Mouse (Mus musculus) thymus, postnatal 14 days (tissue): ENCODE results near the gene Farsb.
"Not testable (repeated sequence)": the region's sequence is repeated elsewhere in the genome, so short reads cannot be mapped to it uniquely, and the experiment has no call there.

Experiments
- DNase-seq: peaks from one replicate; pipeline ENCODE4 v3.0.0; 2021

Gene Farsb

GRCm38 (mm10) chr1:78488752-78489492, at the start of gene Farsb:
TSS of gene Farsb (minus strand) at chr1:78488897.
- peak; percentile 90 for DNase-seq

- DNase-seq: peak; percentile 29
Measured at GRCm38 (mm10) chr1:78538396-78538795, 49.7 kb upstream of the Farsb start.

DNA sequence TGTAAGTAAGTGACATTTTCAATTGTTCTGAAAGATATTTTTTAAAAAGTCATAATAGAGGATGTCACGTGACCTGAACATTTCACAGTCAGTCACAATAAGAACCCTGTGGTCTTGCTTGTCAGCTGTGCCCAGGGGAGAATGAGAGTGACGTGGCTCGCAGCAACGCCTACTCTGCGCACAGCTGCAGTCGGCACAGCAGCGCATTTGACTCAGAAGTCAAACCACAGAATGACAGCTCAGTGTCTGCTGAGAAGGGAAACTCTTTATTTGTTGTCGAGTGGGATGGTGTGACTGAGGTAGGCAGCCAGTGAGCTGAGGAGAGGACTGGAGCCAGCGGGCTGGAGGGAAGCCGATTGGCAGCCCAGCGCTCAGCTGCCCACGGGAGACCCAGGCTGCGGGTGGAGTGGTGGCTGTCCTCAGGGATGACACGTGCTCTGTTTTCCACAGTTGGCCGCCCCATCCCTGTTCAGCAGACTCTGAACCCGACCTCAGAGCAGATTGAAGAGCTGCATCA, 48.9 kb upstream of the Farsb start:
- peak; percentile 85 for DNase-seq

- peak; percentile 89 for DNase-seq
Measured at GRCm38 (mm10) chr1:78536310-78537164, 47.8 kb upstream of the Farsb start.

DNA sequence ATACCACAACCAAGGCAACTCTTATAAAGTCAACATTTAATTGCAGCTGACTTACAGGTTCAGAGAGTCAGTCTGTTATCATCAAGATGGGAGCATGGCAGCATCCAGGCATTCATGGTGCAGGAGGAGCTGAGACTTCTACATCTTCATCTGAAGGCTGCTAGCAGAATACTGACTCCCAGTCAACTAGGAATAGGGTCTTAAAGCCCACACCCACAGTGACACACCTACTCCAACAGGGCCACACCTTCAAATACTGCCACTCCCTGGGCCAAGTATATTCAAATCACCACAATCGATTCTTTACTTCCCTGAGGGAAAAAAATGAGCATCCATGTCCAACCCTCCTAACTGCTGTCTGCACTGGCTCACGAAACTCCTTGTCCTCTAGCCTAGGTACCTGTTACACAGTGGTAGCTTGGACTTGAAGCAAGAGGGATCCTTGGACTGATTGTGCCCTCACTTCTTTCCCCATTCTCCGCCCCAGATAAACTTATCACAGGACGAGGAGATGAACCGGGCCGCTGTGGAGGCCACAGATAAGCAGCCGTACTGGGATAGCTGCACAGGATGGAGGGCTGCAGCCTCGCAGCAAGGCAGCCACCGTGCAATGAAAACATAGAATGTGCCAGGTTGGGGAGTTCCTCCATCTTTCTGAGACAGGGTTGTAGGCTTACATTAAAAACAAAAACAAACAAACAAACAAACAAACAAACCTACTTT, 45.9 kb upstream of the Farsb start:
- no peak for DNase-seq

DNA sequence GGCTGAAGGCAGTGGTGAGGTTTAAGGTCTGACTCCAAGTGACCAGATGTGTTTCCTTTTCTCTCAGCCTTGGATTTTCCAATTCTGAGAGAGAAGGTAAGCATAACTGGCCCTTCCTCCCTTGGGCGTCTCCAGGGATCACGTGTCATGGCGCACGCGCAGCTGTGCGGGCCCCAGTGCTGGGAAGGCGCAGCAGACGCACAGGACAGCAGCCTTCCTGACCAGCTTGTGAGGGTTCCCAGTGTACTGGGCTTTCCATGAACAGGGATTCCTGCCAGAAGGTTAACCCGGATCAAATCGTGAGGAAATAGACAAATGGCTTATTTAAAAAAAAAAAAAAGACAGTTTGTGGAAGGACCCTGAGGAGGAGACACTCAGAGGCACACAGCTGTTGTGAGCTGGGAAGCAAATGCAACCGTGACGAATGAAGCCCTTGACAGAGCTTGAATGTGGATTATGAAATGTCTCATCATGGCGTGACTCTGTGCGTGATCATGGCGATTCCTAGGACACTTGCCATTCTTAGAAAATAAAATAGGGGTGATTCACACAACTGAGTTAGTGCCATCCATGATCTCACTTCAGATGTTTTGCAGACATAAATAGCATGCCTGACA, 43.6 kb upstream of the Farsb start:
- no peak for DNase-seq

DNA sequence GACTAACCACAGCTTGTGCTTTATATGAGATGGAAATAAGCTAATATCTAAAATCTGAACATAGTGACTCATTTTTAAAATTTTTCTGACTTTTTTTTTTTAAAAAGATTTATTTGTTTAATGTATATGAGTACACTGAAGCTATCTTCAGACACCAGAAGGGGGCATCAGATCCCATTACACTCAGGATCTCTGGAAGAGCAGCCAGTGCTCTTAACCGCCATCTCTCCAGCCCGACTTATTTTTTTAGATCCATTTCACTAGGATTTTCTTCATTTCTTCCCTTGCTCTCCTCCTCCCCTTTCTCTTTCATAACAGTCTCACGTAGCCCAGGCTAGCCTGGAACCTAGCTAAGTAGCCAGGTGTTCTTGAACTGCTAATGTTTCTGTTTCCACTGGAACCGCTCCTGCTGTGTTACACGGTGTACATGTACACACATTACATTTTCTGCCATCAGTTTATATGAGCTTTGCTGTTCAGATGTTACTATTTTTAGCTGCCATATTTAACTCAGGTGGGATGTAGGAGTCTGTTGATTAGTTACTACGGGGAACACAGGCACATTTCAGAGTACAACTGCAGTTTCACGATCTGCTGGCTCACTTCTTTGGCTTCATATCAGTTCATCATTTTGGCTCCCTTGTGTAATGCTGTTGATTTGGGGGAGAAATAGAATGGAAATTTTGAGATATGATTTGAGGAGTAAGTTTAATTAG, 42.0 kb upstream of the Farsb start:
- DNase-seq: no peak

GRCm38 (mm10) chr1:78529011-78529410, 40.3 kb upstream of the Farsb start:
- no peak for DNase-seq

DNA sequence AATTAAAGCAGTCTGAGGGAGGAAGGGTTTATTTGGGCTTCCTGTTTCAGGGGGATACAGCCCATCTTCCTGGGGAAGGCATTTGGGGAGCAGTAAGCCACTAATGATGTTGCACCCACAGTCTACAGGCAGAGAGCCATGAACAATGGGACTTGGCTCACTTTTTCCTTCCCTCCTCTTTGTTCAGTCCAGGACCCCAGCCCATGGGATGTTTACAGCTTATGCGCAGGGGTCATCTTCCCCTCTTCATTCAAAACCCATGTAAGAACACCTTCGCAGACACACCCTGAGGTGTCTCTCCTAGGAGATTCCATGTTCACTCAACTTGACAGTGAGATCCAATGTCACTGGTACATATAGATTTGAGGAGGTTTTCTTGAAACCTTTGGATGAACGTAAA, 39.7 kb upstream of the Farsb start:
- no peak for DNase-seq

DNA sequence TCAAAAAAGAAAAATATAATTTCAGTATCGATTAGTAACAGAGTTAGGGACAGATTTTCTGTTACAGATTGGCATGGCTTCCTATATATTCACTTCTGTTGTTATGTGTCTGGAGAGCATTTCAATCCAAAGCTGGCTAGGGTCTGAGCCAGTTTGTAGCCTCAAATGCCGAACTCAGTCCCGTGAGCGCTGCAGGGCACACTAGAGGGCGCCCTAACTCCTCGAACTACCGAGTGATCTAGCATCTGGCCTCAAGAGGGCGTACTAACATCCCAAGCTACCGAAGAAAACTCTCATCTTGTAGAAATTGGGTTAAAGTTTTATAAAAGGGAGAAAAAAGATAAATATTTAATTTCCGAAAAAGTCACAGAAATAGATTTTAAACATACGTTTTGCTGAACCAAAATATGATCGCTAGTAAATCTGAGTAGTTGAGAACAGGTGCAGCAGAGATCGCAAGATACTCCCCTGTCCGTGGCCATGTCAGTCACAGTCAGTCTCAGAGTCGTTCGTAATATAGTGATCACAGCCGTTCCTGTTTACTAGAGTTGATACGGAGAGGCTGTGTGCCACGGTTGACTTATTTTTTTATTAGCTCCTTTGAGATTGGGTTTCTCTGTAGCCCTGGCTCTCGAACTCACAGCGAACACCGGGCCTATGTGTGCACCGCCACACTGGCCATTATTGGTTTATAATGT, 36.6 kb upstream of the Farsb start:
- peak; percentile 70 for DNase-seq

DNA sequence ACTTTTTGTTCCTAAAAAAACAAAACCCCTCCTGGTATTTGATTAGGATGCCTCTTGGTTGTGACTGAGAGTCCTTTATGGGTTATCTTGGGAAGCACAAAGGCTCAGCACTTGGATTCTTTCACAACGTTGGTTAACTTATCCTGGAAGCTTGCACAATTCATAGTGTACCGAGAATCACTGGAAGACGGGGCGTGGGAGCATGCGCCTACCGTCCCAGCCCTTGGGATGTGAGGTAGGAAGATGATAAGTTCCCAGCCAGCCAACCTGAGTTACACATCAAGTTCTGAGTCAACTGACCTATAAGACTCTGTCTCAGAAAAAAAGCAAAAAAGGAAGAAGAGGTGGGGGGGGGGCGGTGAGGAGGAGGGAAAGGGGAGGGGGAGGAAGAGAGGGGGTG, 30.2 kb upstream of the Farsb start:
- no peak for DNase-seq

DNA sequence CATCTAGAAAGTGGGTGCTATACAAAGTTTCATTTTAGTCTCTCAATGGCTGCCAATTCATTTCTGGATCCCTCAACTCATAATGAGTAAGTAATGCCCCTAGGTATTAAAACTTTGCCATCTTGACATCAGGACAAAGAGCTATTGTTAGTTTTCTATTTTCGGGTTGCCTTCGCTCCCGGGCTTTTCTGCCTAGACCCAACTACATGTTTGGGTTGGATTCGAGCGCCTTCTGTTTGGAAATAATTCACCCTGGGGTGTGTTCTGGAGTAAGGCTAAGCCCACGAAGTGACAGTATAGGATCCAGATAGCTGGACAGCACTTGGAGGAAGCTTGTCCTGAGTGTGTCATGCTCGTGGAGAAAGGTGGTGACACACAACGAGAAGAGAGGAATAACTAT, 24.1 kb upstream of the Farsb start:
- no peak for DNase-seq

GRCm38 (mm10) chr1:78511621-78512160, 23.0 kb upstream of the Farsb start, which contains the start of gene BC035947:
TSS of gene BC035947 (minus strand) at chr1:78512158.
- no peak for DNase-seq

DNA sequence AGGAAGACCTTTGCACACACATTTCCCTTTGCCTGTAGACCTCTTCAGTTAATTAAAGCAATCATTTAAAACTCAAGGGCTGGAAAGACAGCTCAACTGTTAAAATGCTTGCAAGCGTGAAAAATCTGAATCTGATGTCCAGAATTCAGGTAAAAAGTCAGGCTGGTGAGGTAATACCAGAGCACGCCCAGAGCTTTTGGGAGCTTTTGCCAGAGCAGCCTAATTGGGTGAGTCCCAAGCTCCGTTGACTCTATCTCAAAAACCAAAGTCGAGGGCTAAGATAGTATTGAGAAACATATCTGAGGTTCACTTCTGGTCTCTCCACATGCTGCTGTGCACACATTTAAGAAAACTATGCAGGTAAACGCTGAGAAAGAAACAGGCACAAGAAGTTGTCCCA, 22.2 kb upstream of the Farsb start, which contains the start of gene Mogat1:
Gene Mogat1, plus strand, starts transcription at position 130 of the 400 bp plus-strand sequence.
- no peak for DNase-seq

DNA sequence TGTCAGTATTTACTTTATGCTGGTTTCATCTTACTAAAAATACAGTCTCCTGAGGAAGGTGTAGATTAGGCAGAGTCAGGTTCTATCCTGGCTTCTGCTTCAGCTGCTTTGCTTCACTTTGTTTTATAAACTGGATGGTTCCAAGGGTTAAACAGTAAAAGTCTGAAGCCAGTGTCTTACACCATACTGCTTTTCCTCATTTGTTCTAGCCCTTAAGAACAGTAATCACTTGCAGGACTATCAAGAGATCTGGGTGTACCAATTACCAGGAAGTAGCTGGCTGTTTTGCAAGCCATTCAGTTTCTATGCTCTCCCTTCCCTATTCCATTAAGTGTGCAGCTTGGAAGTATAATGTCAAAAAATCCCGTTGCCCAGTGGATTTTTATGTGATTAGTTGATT, 18.4 kb upstream of the Farsb start:
- no peak for DNase-seq

- no peak for DNase-seq
Measured at GRCm38 (mm10) chr1:78502527-78502926, 13.8 kb upstream of the Farsb start.

DNA sequence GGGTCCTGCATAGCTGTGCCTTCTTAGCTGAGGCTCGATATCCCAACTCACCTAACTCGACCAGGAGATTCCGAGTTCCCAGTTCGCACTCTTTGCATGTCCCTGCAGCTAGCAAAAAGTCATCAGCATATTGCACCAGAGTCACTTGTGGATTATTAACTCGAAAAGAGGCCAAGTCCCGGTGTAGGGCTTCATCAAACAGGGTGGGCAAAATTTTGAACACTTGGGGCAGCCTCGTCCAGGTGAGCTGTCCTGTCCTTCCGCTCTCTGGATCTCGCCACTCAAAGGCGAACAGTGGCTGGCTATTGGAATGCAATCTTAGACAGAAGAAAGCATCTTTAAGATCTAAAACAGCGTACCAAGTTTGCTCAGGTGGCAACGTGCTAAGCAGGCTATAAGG, 13.2 kb upstream of the Farsb start:
- DNase-seq: not testable (repeated sequence)

DNA sequence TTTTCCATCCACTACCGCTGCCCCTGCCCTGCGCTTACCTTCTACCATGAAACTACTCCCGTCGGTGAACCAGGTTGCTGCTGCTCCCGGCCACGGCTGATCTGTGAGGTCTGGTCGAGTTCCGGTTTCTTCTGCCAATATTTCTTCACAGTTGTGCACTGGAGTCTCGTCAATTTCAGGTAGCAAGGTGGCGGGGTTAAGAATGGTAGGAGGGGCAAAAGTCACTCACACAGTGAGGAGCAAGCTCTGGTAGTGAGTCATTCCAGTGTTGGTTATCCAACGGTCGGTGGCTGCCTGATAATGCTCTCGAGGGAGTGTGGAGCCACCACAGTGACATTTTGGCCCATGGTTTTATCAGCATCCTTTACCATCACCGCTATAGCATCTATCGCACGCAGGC, 12.3 kb upstream of the Farsb start:
- DNase-seq: no peak

GRCm38 (mm10) chr1:78490143-78490542, 1.4 kb upstream of the Farsb start:
- no peak for DNase-seq

DNA sequence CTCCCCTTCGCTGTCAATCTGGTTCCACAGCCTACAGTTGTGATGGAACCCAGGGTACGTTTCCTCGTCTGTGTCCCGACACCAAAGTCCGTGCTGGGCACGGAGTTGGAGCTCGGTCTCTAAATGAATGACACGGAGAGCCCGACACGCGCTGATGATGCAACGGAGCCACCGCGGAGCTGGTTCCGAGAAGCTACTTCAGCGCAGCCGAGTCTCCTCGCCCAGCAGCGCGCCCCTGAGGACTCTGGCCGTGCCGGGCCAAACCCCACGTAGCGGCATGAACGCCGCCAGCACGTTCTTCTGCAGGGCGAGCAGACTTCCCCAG, 308 bp downstream of the Farsb start:
- no peak for DNase-seq

DNA sequence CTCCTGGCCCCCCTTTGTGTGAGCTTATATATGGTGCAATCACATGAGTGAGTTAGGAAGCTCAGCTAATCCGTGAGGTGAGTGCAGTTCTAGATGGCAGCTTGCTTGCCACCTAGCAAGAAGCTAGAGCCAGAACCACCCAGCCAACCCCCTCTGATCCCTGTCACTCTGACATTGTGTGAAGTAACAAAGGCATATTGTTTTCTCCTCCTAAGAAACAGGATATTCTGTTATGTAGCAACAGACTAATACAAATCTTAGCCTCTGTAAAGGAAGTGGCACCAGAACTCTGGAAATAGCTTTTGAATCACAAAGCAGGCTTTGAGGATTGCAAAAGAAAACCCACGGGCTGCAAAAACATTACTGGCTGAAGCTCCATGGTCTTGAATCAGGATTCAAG, 4.3 kb downstream of the Farsb start:
- DNase-seq: peak; percentile 17
